18 mouse cellular contexts compared by ENCODE assay signal in genomic region chr16:30013123-30013522, GRCm38 (mm10). TPM values are rescaled to one million over a fixed set of nuclear protein-coding genes. Genes with fewer than 3 reads are reported as not detected.
A peak's percentile ranks its signal among the peaks of the same experiment; 100 is the strongest.
DNase-seq lines count a peak whose midpoint lies in the region; ATAC-seq lines count a peak whose summit lies in the region.
"Had no signal": no experiment of that assay in that cellular context is flagged by ENCODE, and none has a peak within 500 bp of the region (broad histone marks: within the 10 kb centered on the region; RNA-seq: fewer than 3 reads in every experiment).

No protein-coding gene starts in this region.

- H3K27ac ChIP-seq in heart, embryonic 10.5 days: peak overlapping the region; percentile 47; the same call in 1 of the 2 replicates
- no peak overlapping the region for H3K27ac ChIP-seq in midbrain, embryonic 10.5 days (replicated peaks)
- H3K27ac ChIP-seq: embryonic facial prominence, embryonic 12.5 days; heart, embryonic 13.5 days; hindbrain, embryonic 10.5 days; liver, embryonic 14.5 days; neural tube, embryonic 15.5 days had no signal

- intact Hi-C loops in heart, postnatal 10 days (cut with DNase I): no loop called here

- no peak for DNase-seq in heart, embryonic 10.5 days (ENCODE audit: low spot score)
- no peak for DNase-seq in heart, postnatal 10 days
- peak; percentile 18 for DNase-seq in ES-CJ7 (ENCODE audit: low read depth, low spot score)
- DNase-seq in kidney, postnatal 10 days: peak; percentile 69
- no peak for DNase-seq in midbrain, embryonic 10.5 days (ENCODE audit: low spot score)
- DNase-seq in right cerebral cortex, postnatal 25 days: no peak
- DNase-seq in left cerebral cortex, adult 9 months (ENCODE audit: low spot score in 2 of 2): no peak
- DNase-seq: cerebellum, postnatal 14 days; gastrocnemius, postnatal 36 days; retina, postnatal 1 day; thymus, postnatal 14 days had no signal

- H3K27me3 ChIP-seq in heart, embryonic 10.5 days (ENCODE audit: insufficient read depth, poor library complexity, severe bottlenecking): peaks cover 4% of the 10 kb centered on the region; the same call in 1 of the 2 replicates
- peaks cover 70% of the 10 kb centered on the region for H3K27me3 ChIP-seq in midbrain, embryonic 10.5 days (ENCODE audit: low read depth, poor library complexity, severe bottlenecking)
- H3K27me3 ChIP-seq: embryonic facial prominence, embryonic 12.5 days; heart, embryonic 13.5 days; Patski had no signal

- H3K4me1 ChIP-seq in heart, embryonic 10.5 days: peaks cover 36% of the 10 kb centered on the region
- H3K4me1 ChIP-seq in midbrain, embryonic 10.5 days: peaks cover 30% of the 10 kb centered on the region

- no peaks in the 10 kb centered on the region for H3K36me3 ChIP-seq in heart, embryonic 10.5 days
- no peaks in the 10 kb centered on the region for H3K36me3 ChIP-seq in midbrain, embryonic 10.5 days
- H3K36me3 ChIP-seq: embryonic facial prominence, embryonic 12.5 days; heart, embryonic 13.5 days; hindbrain, embryonic 10.5 days; neural tube, embryonic 15.5 days had no signal

- H3K4me3 ChIP-seq in heart, embryonic 10.5 days: no peak overlapping the region
- H3K4me3 ChIP-seq in midbrain, embryonic 10.5 days: no peak overlapping the region
- H3K4me3 ChIP-seq: embryonic facial prominence, embryonic 12.5 days; heart, embryonic 13.5 days; hindbrain, embryonic 10.5 days; neural tube, embryonic 15.5 days had no signal

- ATAC-seq in megakaryocyte, adult 5-6 weeks (ENCODE audit: poor library complexity, severe bottlenecking): peak; percentile 30
- ATAC-seq: Patski had no signal

- 51% methylated on average over 2 of the region's 2 CpGs for WGBS in heart, embryonic 10.5 days
- 57% methylated on average over 2 of the region's 2 CpGs for WGBS in midbrain, embryonic 10.5 days

- H3K9me3 ChIP-seq in heart, embryonic 10.5 days: no peaks in the 10 kb centered on the region
- H3K9me3 ChIP-seq in midbrain, embryonic 10.5 days (replicated peaks): no peaks in the 10 kb centered on the region
- H3K9me3 ChIP-seq: embryonic facial prominence, embryonic 12.5 days; heart, embryonic 13.5 days; hindbrain, embryonic 10.5 days; neural tube, embryonic 15.5 days had no signal

RNA-seq across cellular contexts. Expression of gene Hes1, which starts 51.1 kb away (rescaled TPM):
- 25.1 and 35.2 TPM in 2 replicates for polyA plus RNA-seq in heart, embryonic 10.5 days (2016; fragmentation: Nextera tagmentation; extraction: Ambion mirVana)
- total RNA-seq in heart, postnatal 10 days (2021): 10 to 100 TPM; 49.0 to 58.4 TPM
- total RNA-seq in megakaryocyte, adult 5-6 weeks (2015): 0.60 and 0.71 TPM in 2 replicates
- total RNA-seq in megakaryocyte, adult 5-6 weeks (2017): 0.18 and 0.49 TPM in 2 replicates
- 32.2 and 42.5 TPM in 2 replicates for polyA plus RNA-seq in midbrain, embryonic 10.5 days (2016; fragmentation: Nextera tagmentation; extraction: Ambion mirVana)

Comparison
In these comparisons a context has a peak if more than half of its experiments do, and no peak if none do; other contexts are left out.
1. DNase-seq: peak in ES-CJ7 (single experiment) and kidney, postnatal 10 days (single experiment); none in heart, embryonic 10.5 days (single experiment), heart, postnatal 10 days (0 of 2), midbrain, embryonic 10.5 days (single experiment), right cerebral cortex, postnatal 25 days (single experiment) and left cerebral cortex, adult 9 months (0 of 2).
2. RNA of gene Hes1, which starts 51.1 kb away (total RNA-seq): 49.0 to 58.4 TPM in heart, postnatal 10 days; 0.18 to 0.71 TPM in megakaryocyte, adult 5-6 weeks; every median in the first group is over 10 times any median in the second.